Mouse (Mus musculus): ENCODE results near the gene Mfng.

Gene Mfng

DNA sequence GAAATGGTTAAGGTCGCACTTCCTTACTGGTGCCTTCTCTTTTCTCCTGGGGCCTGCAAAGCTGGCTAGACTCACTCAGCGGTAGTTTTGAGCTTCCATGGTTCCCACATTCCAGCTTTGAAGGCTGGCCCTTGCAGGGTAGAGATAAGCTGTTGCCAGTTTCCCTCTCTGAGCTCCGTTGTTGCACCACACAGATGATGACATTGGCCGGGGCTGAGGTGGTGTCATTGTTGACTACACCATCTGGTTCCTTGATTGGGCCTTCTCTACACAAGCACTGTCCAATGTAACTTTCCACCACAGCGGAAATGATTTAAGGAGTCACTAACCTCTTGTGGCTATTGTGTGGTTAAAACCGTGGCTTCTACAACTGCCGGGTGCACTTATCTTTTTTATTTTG, 52.7 kb downstream of the Mfng start:
- DNase-seq (ENCODE audit: low read depth, low spot score), result peak; percentile 9
- H3K27me3 ChIP-seq (ENCODE audit: control insufficient read depth, insufficient read depth, low read length, poor library complexity, severe bottlenecking), result no peaks in the 10 kb centered on the region
- no peaks in the 10 kb centered on the region for H3K36me3 ChIP-seq (ENCODE audit: control insufficient read depth, insufficient read depth, low read length, poor library complexity, severe bottlenecking)

DNA sequence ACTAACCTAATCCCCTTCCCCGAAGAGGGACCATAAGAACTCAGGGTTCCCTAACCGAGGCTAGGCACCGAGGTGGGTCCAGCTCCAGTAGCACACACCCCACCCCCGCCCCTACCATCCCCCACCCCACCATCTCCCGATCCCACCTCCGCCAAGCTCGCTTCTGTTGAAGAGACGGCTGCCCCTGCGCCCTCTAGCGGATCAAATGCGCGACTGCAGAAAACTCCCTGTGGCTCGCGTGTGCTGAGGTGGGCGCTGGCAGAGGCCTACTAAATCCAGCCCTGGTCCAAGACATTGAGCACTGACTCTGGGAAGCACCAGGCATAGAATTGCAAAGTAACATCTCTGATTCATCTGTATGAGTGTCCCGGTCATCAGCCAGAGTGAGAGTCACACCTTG, 53.2 kb downstream of the Mfng start:
- peak; percentile 78 for DNase-seq (ENCODE audit: low read depth, low spot score)
- Histone ChIP-seq H3K36me3 (ENCODE audit: control insufficient read depth, insufficient read depth, low read length, poor library complexity, severe bottlenecking) (no peaks in the 10 kb centered on the region), H3K27me3 (ENCODE audit: control insufficient read depth, insufficient read depth, low read length, poor library complexity, severe bottlenecking) (no peaks in the 10 kb centered on the region)

DNA sequence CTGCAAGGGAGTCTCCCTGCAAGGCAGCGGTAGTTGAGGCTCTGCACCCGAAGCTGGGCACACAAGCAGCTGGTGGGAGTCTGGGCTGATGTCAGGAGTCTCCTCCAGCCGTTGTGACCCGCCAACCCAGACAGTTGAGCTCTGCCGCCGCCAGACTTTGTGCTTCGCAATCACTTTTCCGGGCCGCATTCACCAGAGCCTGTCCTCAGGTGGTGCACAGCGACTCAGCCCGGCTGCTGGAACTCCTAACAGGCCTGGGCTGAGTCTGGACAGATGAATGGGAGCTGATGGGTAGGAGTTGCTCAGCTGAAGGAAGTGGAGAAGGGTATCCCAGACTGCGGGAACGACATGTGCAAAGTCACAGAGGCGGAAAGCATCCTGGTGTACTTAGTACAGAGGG, 53.9 kb downstream of the Mfng start:
- no peaks in the 10 kb centered on the region for H3K36me3 ChIP-seq (ENCODE audit: control insufficient read depth, insufficient read depth, low read length, poor library complexity, severe bottlenecking)
- DNase-seq (ENCODE audit: low read depth, low spot score), result peak; percentile 9
- H3K27me3 ChIP-seq (ENCODE audit: control insufficient read depth, insufficient read depth, low read length, poor library complexity, severe bottlenecking), result no peaks in the 10 kb centered on the region

DNA sequence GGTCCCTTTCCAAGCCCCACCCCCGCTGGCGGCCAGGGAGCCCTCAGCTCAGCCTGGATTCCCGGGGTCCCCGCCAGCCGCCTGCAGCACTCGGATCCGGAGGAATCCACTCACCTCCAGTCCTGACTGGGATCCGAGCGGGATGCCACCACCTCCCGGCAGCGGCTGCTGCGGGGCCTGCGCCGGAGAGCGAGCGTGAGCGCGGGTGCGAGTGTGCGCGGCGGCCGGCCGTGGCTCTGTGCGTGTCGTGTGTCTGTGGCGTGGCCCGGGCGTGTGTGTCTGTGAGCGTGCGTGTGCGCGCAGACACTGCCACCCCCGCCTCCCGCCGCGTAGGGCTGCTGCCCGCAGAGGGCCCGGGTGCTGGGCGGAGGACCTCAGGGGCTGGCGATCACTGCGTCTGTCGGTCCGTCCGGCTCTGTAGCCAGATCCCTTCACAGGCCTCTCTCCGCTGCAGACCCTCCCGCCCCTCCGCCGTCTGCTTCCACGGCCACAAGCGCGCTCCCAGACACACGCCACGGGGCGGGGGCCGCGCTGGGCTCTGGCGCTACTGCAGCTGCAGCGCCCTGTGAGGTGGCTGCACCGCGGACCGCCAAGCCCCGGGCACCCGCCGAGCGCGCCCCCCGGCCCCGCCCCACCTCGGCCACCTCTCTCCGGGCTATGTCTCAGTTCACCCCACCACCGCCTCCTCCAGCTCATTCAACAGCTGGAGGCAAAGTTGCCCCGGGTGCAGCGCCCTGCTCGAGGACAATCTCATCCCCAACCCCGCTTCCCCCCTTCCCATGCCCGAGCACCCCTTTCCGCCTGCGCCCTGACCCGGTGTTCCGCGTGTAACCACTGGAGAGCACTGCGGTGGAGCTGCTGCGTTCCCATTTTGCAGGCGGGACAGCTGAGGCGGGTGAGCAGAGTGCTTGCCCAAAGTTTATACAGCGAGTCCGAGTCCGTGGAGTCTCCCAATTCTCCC, 54.7 kb downstream of the Mfng start, which contains the start of gene Elfn2:
TSS of gene Elfn2 (minus strand) at position 482 of the 961 bp plus-strand sequence.
- DNase-seq (ENCODE audit: low read depth, low spot score), result peak; percentile 11
- H3K27me3 ChIP-seq (ENCODE audit: control insufficient read depth, insufficient read depth, low read length, poor library complexity, severe bottlenecking), result no peaks in the 10 kb centered on the region
- no peaks in the 10 kb centered on the region for H3K36me3 ChIP-seq (ENCODE audit: control insufficient read depth, insufficient read depth, low read length, poor library complexity, severe bottlenecking)

DNA sequence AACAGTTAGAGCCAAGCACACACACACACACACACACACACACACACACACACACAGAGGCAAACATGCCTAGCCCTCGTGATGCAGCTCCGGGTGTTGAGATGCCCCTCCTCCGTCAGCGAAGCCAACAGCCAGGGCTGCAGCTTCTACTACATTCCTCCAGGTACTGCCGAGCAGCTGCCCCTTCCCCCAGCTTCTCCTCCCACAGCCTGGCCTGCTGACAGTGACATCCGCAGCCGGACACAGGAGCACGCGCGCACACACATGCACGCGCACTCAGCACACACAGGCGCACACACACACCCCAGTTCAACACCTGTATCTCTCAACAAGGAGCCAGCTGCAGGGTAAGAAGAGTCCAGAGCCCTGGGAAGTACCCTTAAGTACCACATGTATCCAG, 56.3 kb downstream of the Mfng start:
- no peak for DNase-seq (ENCODE audit: low read depth, low spot score)
- Histone ChIP-seq H3K36me3 (ENCODE audit: control insufficient read depth, insufficient read depth, low read length, poor library complexity, severe bottlenecking) (no peaks in the 10 kb centered on the region), H3K27me3 (ENCODE audit: control insufficient read depth, insufficient read depth, low read length, poor library complexity, severe bottlenecking) (no peaks in the 10 kb centered on the region)

DNA sequence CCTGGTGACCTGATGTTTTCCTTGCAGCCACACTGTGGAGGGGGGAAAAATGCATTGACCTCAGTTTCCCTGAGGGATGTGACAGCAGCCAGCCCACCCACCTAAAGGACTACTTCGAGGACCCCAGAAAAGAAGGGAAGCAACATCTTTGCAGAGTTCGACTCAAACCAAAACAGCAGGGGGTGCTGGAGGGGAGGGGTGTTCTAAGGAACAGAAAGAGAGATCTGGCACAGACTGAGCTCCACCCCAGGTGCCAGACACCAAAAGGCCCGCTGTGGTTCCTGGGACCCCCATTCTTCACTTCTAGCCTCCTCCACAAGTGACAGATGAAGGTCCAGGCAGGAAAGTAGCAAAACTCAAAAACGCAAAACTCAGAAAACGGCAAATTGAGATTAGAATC, 57.4 kb downstream of the Mfng start:
- no peak for DNase-seq (ENCODE audit: low read depth, low spot score)
- H3K36me3 ChIP-seq (ENCODE audit: control insufficient read depth, insufficient read depth, low read length, poor library complexity, severe bottlenecking), result no peaks in the 10 kb centered on the region

DNA sequence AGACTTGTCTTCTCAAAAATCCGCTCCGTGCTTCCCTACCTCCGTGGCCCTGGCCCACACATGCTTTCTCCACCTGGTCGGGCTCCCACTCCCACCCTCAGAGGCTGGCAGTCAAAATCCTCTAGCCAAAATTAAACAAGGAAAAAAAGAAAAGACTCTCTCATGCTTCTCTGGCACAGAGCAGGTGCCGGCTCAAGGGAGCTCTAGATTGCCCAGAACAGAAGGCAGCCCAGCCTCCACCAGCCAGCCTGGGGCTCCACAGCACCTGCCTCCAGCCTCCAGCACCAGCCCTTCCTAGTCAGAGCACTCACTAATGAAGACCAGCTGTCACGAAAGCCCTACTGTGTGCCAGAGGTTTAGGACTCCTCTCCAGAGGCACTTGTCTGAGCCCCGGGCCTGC, 59.5 kb downstream of the Mfng start:
- no peak for DNase-seq (ENCODE audit: low read depth, low spot score)
- H3K36me3 ChIP-seq (ENCODE audit: control insufficient read depth, insufficient read depth, low read length, poor library complexity, severe bottlenecking), result no peaks in the 10 kb centered on the region
- no peaks in the 10 kb centered on the region for H3K27me3 ChIP-seq (ENCODE audit: control insufficient read depth, insufficient read depth, low read length, poor library complexity, severe bottlenecking)

More for the DNA sequence above, 57.4 kb downstream of the Mfng start:
- H3K27me3 ChIP-seq (ENCODE audit: control insufficient read depth, insufficient read depth, low read length, poor library complexity, severe bottlenecking), result no peaks in the 10 kb centered on the region

DNA sequence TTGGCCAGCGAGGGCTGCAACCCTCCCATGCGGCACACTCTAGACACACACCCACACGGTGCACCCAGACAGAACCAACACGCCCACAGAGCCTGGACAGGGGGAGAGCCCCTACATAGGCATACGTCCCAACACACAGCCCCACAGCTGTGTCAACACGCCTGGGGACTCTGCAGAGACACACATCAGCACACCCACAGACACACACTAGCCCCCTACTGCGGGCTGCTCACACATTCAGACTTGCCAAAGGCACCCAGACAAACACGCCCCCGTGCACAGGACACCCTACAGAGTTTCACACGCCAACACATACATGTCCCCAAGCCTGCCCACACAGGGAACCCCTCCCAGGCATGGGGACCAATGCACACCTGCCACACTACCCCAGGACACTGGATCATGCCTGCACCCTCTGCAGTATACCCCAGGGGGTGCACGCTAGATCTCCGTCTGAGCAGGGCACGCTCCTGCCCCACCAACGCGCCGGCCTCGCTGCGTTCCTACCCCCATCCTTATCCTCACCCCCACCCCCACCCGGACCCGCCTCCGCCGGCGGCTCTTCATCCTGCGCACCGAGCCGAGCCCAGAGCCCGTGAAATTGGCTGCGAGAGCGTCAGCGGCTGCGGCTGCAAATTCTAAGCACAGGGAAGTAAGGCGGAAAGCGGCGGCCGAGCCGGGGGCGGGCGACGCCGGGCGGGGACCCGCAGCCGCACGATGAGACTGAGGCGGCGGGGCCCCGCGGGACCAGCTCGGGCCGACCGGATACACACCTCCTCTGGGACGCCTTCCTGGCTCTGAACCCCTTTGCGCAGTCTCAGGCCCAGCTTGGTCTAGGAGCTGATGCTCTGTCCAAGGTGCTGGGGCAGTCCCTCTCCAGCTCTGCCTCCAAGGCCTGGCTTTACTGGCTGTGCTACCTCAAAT, 60.7 kb downstream of the Mfng start:
- peak; percentile 66 for DNase-seq (ENCODE audit: low read depth, low spot score)
- H3K27me3 ChIP-seq (ENCODE audit: control insufficient read depth, insufficient read depth, low read length, poor library complexity, severe bottlenecking), result no peaks in the 10 kb centered on the region
- no peaks in the 10 kb centered on the region for H3K36me3 ChIP-seq (ENCODE audit: control insufficient read depth, insufficient read depth, low read length, poor library complexity, severe bottlenecking)

DNA sequence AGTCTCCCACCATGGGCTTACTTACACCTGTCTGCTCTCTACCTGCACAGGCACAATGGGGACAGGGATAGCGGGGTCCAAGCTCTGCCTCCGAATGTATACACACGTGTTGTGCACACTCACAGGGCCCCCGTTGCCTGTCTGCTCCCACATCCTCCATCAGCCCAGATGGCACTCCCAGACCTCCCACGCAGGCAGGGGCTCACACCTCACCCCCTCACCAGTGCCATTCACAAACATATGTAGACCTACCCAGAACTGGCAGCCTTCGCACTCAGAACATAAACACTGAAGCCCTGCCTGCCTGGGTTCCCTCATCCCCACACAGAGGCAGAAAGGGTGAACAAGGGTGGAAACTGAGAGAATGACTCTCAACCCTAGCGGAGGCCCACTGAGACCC, 61.3 kb downstream of the Mfng start:
- DNase-seq (ENCODE audit: low read depth, low spot score), result no peak
- Histone ChIP-seq H3K27me3 (ENCODE audit: control insufficient read depth, insufficient read depth, low read length, poor library complexity, severe bottlenecking) (no peaks in the 10 kb centered on the region), H3K36me3 (ENCODE audit: control insufficient read depth, insufficient read depth, low read length, poor library complexity, severe bottlenecking) (no peaks in the 10 kb centered on the region)

DNA sequence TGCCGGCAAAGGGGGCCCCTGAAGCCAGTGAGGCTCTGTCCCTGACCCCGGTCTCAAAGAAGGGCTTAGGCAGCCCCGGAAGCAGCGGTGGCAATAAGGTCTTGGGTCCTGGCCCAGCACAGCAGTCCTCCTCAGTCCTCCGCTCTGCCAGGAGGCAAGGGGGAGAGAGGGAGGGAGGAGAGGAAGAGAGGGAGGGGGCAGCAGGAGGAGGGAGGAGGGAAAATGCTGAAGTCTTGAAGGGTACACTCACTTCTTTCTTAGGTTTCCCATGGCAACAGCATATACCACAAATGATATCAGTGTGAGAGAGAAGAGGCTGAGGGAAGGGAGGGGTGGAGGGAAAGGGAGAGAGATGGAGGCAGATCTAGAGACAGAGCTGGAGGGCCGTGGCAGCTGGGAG, 62.6 kb downstream of the Mfng start:
- no peak for DNase-seq (ENCODE audit: low read depth, low spot score)
- no peaks in the 10 kb centered on the region for H3K36me3 ChIP-seq (ENCODE audit: control insufficient read depth, insufficient read depth, low read length, poor library complexity, severe bottlenecking)
- H3K27me3 ChIP-seq (ENCODE audit: control insufficient read depth, insufficient read depth, low read length, poor library complexity, severe bottlenecking), result no peaks in the 10 kb centered on the region

DNA sequence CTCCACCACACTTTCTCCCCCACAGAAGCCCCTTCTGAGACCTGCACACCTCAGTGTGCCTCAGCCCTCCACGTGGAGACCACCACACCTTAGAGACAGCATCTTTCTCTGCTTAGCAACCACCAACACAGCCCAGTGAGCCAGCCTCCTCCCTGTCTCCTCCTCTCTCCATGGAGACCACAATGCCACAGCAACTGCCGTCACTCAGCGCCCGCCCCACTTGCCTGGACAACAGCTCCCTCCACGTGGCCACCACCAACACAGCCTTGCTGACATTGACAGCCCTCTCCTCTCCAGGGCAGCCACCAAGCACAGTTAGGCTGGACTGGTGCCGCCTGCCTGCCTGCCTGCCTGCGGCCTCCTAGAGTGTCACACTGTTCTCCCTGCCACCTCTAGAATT, 63.5 kb downstream of the Mfng start:
- no peaks in the 10 kb centered on the region for H3K27me3 ChIP-seq (ENCODE audit: control insufficient read depth, insufficient read depth, low read length, poor library complexity, severe bottlenecking)
- no peaks in the 10 kb centered on the region for H3K36me3 ChIP-seq (ENCODE audit: control insufficient read depth, insufficient read depth, low read length, poor library complexity, severe bottlenecking)
- no peak for DNase-seq (ENCODE audit: low read depth, low spot score)

DNA sequence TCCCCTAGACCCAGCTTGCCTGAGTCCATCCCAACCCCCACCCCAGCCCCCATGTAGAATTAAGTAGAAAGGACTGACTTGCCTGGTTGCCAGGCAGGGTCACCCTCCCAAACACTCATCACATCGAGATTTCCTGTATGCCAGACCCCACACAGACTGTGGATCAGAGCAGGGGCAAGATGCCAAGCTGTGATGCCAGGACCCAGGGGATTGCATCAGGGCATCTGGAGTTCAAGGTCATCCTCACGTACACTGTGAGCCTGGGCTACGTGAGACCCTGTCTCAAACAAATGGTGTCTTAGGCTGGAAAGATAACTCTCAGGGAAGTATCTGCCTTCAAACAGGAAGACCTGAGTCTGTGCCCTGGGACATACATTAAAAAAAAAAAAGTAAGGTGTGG, 66.6 kb downstream of the Mfng start:
- no peak for DNase-seq (ENCODE audit: low read depth, low spot score)
- Histone ChIP-seq H3K36me3 (ENCODE audit: control insufficient read depth, insufficient read depth, low read length, poor library complexity, severe bottlenecking) (no peaks in the 10 kb centered on the region), H3K27me3 (ENCODE audit: control insufficient read depth, insufficient read depth, low read length, poor library complexity, severe bottlenecking) (no peaks in the 10 kb centered on the region)

Data from splenic B cell, adult 2 months (primary cell).